8 mouse cellular contexts compared by ENCODE assay signal in the genomic region with DNA sequence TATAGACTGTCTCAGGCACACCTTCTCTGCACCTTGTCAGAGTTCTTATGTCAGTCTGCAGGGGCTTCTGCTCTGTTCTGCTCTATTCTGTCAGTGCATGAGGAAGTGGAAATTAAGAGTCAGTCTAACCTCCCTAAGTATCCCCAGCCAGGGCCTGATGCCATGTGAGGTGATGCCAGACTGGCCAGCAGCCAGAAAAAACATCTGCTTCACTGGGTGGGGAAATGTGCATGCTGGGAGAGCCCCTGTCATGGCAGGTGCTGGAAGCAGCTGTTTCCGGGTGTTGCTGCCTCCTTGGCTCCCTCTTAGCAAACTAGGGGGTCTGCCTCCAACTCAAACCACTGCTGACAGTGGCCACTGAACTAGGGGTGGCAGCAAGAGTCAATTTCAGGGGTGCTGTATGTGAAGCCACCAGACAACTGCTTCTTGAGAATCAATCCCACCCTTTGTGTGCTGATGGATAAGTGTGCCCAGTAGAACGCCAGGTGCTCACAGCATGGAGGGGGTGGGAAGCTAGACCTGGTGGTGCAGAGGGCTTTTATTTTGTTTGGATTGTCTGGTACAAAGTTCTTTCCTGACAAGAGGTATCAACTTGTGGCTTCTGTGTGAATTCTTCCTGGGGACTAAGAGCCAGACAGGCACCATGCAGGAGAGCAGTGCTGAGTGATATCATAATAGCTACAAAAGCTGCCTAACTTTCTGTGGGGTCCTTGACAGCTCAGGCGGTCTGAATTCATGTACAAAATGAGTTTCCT. TPM values are rescaled to one million over a fixed set of nuclear protein-coding genes. Genes with fewer than 3 reads are reported as not detected.
DNase-seq lines count a peak whose midpoint lies in the region; ATAC-seq lines count a peak whose summit lies in the region.
"Had no signal": no experiment of that assay in that cellular context is flagged by ENCODE, and none has a peak within 500 bp of the region (broad histone marks: within the 10 kb centered on the region; RNA-seq: fewer than 3 reads in every experiment).

No protein-coding gene starts in this region.

- no peaks in the 10 kb centered on the region for H3K36me3 ChIP-seq in neural tube, embryonic 11.5 days (ENCODE audit: control insufficient read depth, insufficient read depth, low read length)
- no peaks in the 10 kb centered on the region for H3K36me3 ChIP-seq in embryonic facial prominence, embryonic 12.5 days
- no peaks in the 10 kb centered on the region for H3K36me3 ChIP-seq in heart, embryonic 16.5 days (ENCODE audit: control insufficient read depth, insufficient read depth)
- no peaks in the 10 kb centered on the region for H3K36me3 ChIP-seq in kidney, embryonic 14.5 days (ENCODE audit: control insufficient read depth, insufficient read depth, low read length)

- H3K4me2 ChIP-seq in neural tube, embryonic 11.5 days (ENCODE audit: low read depth) = no peak overlapping the region
- no peak overlapping the region for H3K4me2 ChIP-seq in embryonic facial prominence, embryonic 12.5 days (replicated peaks)
- H3K4me2 ChIP-seq in heart, embryonic 16.5 days (ENCODE audit: low read depth, low read length) = no peak overlapping the region
- no peak overlapping the region for H3K4me2 ChIP-seq in kidney, embryonic 14.5 days (replicated peaks; ENCODE audit: low read depth, low read length)

- WGBS in neural tube, embryonic 11.5 days = 73% methylated on average over 3 of the region's 3 CpGs
- 52% methylated on average over 3 of the region's 3 CpGs for WGBS in embryonic facial prominence, embryonic 12.5 days
- 49% methylated on average over 3 of the region's 3 CpGs for WGBS in heart, embryonic 16.5 days
- WGBS in kidney, embryonic 14.5 days = 69% methylated on average over 3 of the region's 3 CpGs

- H3K4me3 ChIP-seq in neural tube, embryonic 11.5 days (ENCODE audit: low read depth, low read length) = no peak overlapping the region
- no peak overlapping the region for H3K4me3 ChIP-seq in embryonic facial prominence, embryonic 12.5 days
- no peak overlapping the region for H3K4me3 ChIP-seq in heart, embryonic 16.5 days (ENCODE audit: low read length)
- no peak overlapping the region for H3K4me3 ChIP-seq in kidney, embryonic 14.5 days (ENCODE audit: low read length)
- H3K4me3 ChIP-seq: layer of hippocampus, adult 2 months had no signal

- H3K4me1 ChIP-seq in neural tube, embryonic 11.5 days (ENCODE audit: control insufficient read depth, insufficient read depth, low read length) = no peaks in the 10 kb centered on the region
- H3K4me1 ChIP-seq in embryonic facial prominence, embryonic 12.5 days = peaks cover 10% of the 10 kb centered on the region; the same call in 1 of the 2 replicates
- peaks cover 5% of the 10 kb centered on the region; the same call in 1 of the 2 replicates for H3K4me1 ChIP-seq in heart, embryonic 16.5 days (ENCODE audit: control insufficient read depth, insufficient read depth, low read length)
- H3K4me1 ChIP-seq in kidney, embryonic 14.5 days (ENCODE audit: control insufficient read depth, insufficient read depth, low read length) = no peaks in the 10 kb centered on the region

- H3K27me3 ChIP-seq in neural tube, embryonic 11.5 days (ENCODE audit: control insufficient read depth, insufficient read depth, low read length) = no peaks in the 10 kb centered on the region
- H3K27me3 ChIP-seq in embryonic facial prominence, embryonic 12.5 days = no peaks in the 10 kb centered on the region
- no peaks in the 10 kb centered on the region for H3K27me3 ChIP-seq in heart, embryonic 16.5 days (ENCODE audit: control insufficient read depth, insufficient read depth, low read length)
- H3K27me3 ChIP-seq in kidney, embryonic 14.5 days (ENCODE audit: control insufficient read depth, insufficient read depth, low read length) = no peaks in the 10 kb centered on the region

- DNase-seq in neural tube, embryonic 11.5 days (ENCODE audit: low spot score) = peak; percentile 32
- no peak for DNase-seq in neural tube, embryonic 10.5 days (ENCODE audit: extremely low spot score, low spot score)
- DNase-seq in thymus, postnatal 25 days = peak; percentile 34

- no peak overlapping the region for H3K27ac ChIP-seq in neural tube, embryonic 11.5 days (ENCODE audit: low read depth, low read length)
- H3K27ac ChIP-seq in embryonic facial prominence, embryonic 12.5 days = no peak overlapping the region
- H3K27ac ChIP-seq in heart, embryonic 16.5 days (ENCODE audit: low read length) = no peak overlapping the region
- H3K27ac ChIP-seq in kidney, embryonic 14.5 days (ENCODE audit: low read depth, low read length) = no peak overlapping the region
- H3K27ac ChIP-seq: layer of hippocampus, adult 2 months had no signal

- no peak overlapping the region for H3K9ac ChIP-seq in neural tube, embryonic 11.5 days (ENCODE audit: low read length)
- no peak overlapping the region for H3K9ac ChIP-seq in embryonic facial prominence, embryonic 12.5 days
- no peak overlapping the region for H3K9ac ChIP-seq in heart, embryonic 16.5 days (ENCODE audit: low read length)
- H3K9ac ChIP-seq in kidney, embryonic 14.5 days (ENCODE audit: low read depth, low read length) = no peak overlapping the region

- no peak for ATAC-seq in neural tube, embryonic 11.5 days (ENCODE audit: insufficient read depth, low FRiP score, low TSS enrichment)
- peak; percentile 67; the same call in 1 of the 2 replicates for ATAC-seq in embryonic facial prominence, embryonic 12.5 days (ENCODE audit: insufficient number of reproducible peaks, insufficient read depth, low FRiP score, low TSS enrichment)
- peak; percentile 49; the same call in 1 of the 2 replicates for ATAC-seq in heart, embryonic 16.5 days (replicated peaks; ENCODE audit: extremely low read depth, insufficient read depth, low FRiP score)
- 0 out of 2 replicates have a peak, but pooled peaks have one; percentile 20 for ATAC-seq in kidney, embryonic 14.5 days (ENCODE audit: low FRiP score, low TSS enrichment)
- peak; percentile 79 for ATAC-seq in megakaryocyte progenitor cell, adult 5-6 weeks (replicated peaks; ENCODE audit: poor library complexity)

- H3K9me3 ChIP-seq in neural tube, embryonic 11.5 days (ENCODE audit: control insufficient read depth, low read length) = no peaks in the 10 kb centered on the region
- H3K9me3 ChIP-seq in embryonic facial prominence, embryonic 12.5 days = no peaks in the 10 kb centered on the region
- no peaks in the 10 kb centered on the region for H3K9me3 ChIP-seq in heart, embryonic 16.5 days (replicated peaks; ENCODE audit: control insufficient read depth, low read length)
- H3K9me3 ChIP-seq in kidney, embryonic 14.5 days (ENCODE audit: control insufficient read depth, low read length) = no peaks in the 10 kb centered on the region

RNA-seq across cellular contexts. Expression of a gene that starts 56.1 kb away (rescaled TPM):
- 8.8 and 10.0 TPM in 2 replicates for polyA plus RNA-seq in neural tube, embryonic 11.5 days (2014; fragmentation: Nextera tagmentation; extraction: Ambion mirVana)
- polyA plus RNA-seq in embryonic facial prominence, embryonic 12.5 days (2016; fragmentation: Nextera tagmentation; extraction: Ambion mirVana) = 5.2 TPM in 2 replicates
- 3.1 and 4.1 TPM in 2 replicates for polyA plus RNA-seq in heart, embryonic 16.5 days (2015; fragmentation: Nextera tagmentation; extraction: Ambion mirVana)
- 7.3 and 9.7 TPM in 2 replicates for polyA plus RNA-seq in kidney, embryonic 14.5 days (2014; fragmentation: Nextera tagmentation; extraction: Ambion mirVana)
- 23.2 and 25.2 TPM in 2 replicates for total RNA-seq in megakaryocyte progenitor cell, adult 5-6 weeks (2015)
- total RNA-seq in megakaryocyte progenitor cell, adult 5-6 weeks (2017) = 11.7 and 16.1 TPM in 2 replicates
